Mouse (Mus musculus) heart, adult 2 months (tissue): Measurements from ENCODE around the gene Krtap2-4. TPM values are rescaled to one million over a fixed set of nuclear protein-coding genes. Genes with fewer than 3 reads are reported as not detected.

Source experiments
- DNase-seq, 2 experiments: peaks; one replicate each; pipeline ENCODE4 v3.0.0; 2021
- H3K27ac ChIP-seq: fragments of 200-600 bp; 2 replicates; pipeline ENCODE4 v1.8.1; 2022
- H3K27me3 ChIP-seq: fragments of 200-500 bp; 2 replicates; pipeline ENCODE4 v1.6.1; 2012; ENCODE audit warnings: mild to moderate bottlenecking, low read length, inconsistent platforms, mixed read lengths; ENCODE audit not compliant: control insufficient read depth, insufficient read depth
- H3K36me3 ChIP-seq: fragments of 200-500 bp; 2 replicates; pipeline ENCODE4 v1.6.1; 2012; ENCODE audit warnings: low read length, inconsistent platforms; ENCODE audit not compliant: control insufficient read depth, insufficient read depth
- H3K4me1 ChIP-seq: fragments of 200-500 bp; 2 replicates; pipeline ENCODE4 v1.6.1; 2011; ENCODE audit warnings: low read length; ENCODE audit not compliant: control insufficient read depth, insufficient read depth
- H3K4me3 ChIP-seq: fragments of 200-600 bp; 2 replicates; pipeline ENCODE4 v1.8.1; 2022
- H3K79me2 ChIP-seq: fragments of 200-500 bp; replicated peaks from 2 replicates; pipeline ENCODE4 v1.6.1; 2012; ENCODE audit warnings: mild to moderate bottlenecking, inconsistent platforms, low read length, moderate library complexity, mixed read lengths; ENCODE audit not compliant: control insufficient read depth, insufficient read depth
- H3K9ac ChIP-seq: fragments of 200-500 bp; 2 replicates; pipeline ENCODE4 v1.6.1; 2012; ENCODE audit warnings: low read depth, mild to moderate bottlenecking, control low read depth, inconsistent platforms, low read length, mixed read lengths
- CTCF ChIP-seq: fragments of 200-600 bp; IDR thresholded peaks from 2 replicates; pipeline ENCODE4 v1.8.1; 2022; ENCODE audit warnings: antibody characterized with exemption, mild to moderate bottlenecking, moderate library complexity
- EP300 ChIP-seq: fragments of 200-500 bp; IDR thresholded peaks from 2 replicates; pipeline ENCODE4 v1.6.1; 2011; ENCODE audit warnings: low read depth, low read length, control low read depth; ENCODE audit not compliant: insufficient read depth
- POLR2A ChIP-seq: fragments of 200-500 bp; IDR thresholded peaks from 2 replicates; pipeline ENCODE4 v1.6.1; 2011; ENCODE audit warnings: mild to moderate bottlenecking, low read depth, low read length, control low read depth; ENCODE audit not compliant: insufficient read depth
- WGBS: fragments of 180-500 bp; shearing (Covaris S2); methylation state at CpG from one replicate; pipeline ENCODE4 v1.1.7; 2018; 5-methylcytosine and 5-hydroxymethylcytosine counted together
- intact Hi-C: fragments of 180-260 bp; cut with DNase I; formaldehyde crosslinking; loops from one replicate; pipeline ENCODE4 v1.15.1; 2025
- polyA plus RNA-seq: library from polyadenylated mRNA; depleted of rRNA; stranded (reverse); fragments of >200 nt; gene quantifications from 2 replicates; pipeline ENCODE4 v1.2.3, GENCODE M21; 2012; rRNA removed
- total RNA-seq, 2 experiments: library from RNA; stranded (reverse); gene quantifications; 2 replicates each; pipeline ENCODE4 v1.2.3; 2021

Gene Krtap2-4
- total and polyA plus RNA-seq, 3 experiments, result not detected

GRCm38 (mm10) chr11:99574106-99574505, 40.5 kb downstream of the Krtap2-4 start:
- TF ChIP-seq CTCF (peak; percentile 92), EP300 (no peak)
- peak; percentile 23 to 55 for DNase-seq
- intact Hi-C loops, result loop anchor here (1.0 kb wide), 2 partner anchors 110 to 195 kb away; no protein-coding TSS in a partner anchor
- Histone ChIP-seq H3K4me3 (no peak overlapping the region), H3K79me2 (no peaks in the 10 kb centered on the region), H3K36me3 (no peaks in the 10 kb centered on the region), H3K27ac (no peak overlapping the region), H3K27me3 (no peaks in the 10 kb centered on the region), H3K4me1 (no peaks in the 10 kb centered on the region), H3K9ac (no peak overlapping the region)
- WGBS, result 2% methylated on average over 7 of the region's 7 CpGs

- no peak for TF ChIP-seq EP300
- no peak for TF ChIP-seq CTCF
- no peak for TF ChIP-seq POLR2A
- WGBS, result 63% methylated on average over 4 of the region's 4 CpGs
- Histone ChIP-seq H3K9ac (no peak overlapping the region), H3K27me3 (no peaks in the 10 kb centered on the region), H3K79me2 (no peaks in the 10 kb centered on the region), H3K4me3 (no peak overlapping the region), H3K4me1 (no peaks in the 10 kb centered on the region), H3K27ac (no peak overlapping the region), H3K36me3 (no peaks in the 10 kb centered on the region)
- intact Hi-C loops, result no loop called here
- DNase-seq, result no peak
These were observed 41.5 kb downstream of the Krtap2-4 start for GRCm38 (mm10) chr11:99573164-99573563.

GRCm38 (mm10) chr11:99566530-99566929, 48.1 kb downstream of the Krtap2-4 start, which contains the start of gene Krtap3-1:
Gene Krtap3-1, minus strand, starts transcription at chr11:99566630.
- intact Hi-C loops, result no loop called here
- TF ChIP-seq EP300, result no peak
- no peak for TF ChIP-seq CTCF
- TF ChIP-seq POLR2A, result no peak

More at GRCm38 (mm10) chr11:99566530-99566929, 48.1 kb downstream of the Krtap2-4 start, which contains the start of gene Krtap3-1:
- no peak within 1 kb of the TSS for H3K4me3 ChIP-seq
- H3K36me3 ChIP-seq, result no peaks in the 10 kb centered on the region
- no peaks in the 10 kb centered on the region for H3K4me1 ChIP-seq
- H3K9ac ChIP-seq, result no peak within 1 kb of the TSS
- WGBS, result 90% methylated on average over 7 of the region's 7 CpGs
- no peaks in the 10 kb centered on the region for H3K79me2 ChIP-seq
- no peak for DNase-seq
- H3K27ac ChIP-seq, result no peak within 1 kb of the TSS
- no peaks in the 10 kb centered on the region for H3K27me3 ChIP-seq

Other genes starting within 250 kb of the Krtap2-4 start
Only the 30 nearest of the 38 such genes appear.
- not detected for gene Krt12, start 192.6 kb downstream of the Krtap2-4 start, total RNA-seq
- not detected in 2 replicates for gene Krt12, start 192.6 kb downstream of the Krtap2-4 start, polyA plus RNA-seq
- gene Krt20, start 176.7 kb downstream of the Krtap2-4 start, total RNA-seq, result not detected
- 0.06 TPM in 1 of 2 replicates, not detected in the other for gene Krt20, start 176.7 kb downstream of the Krtap2-4 start, polyA plus RNA-seq
- gene Krt23, start 121.7 kb downstream of the Krtap2-4 start, total RNA-seq, result not detected
- gene Krt23, start 121.7 kb downstream of the Krtap2-4 start, polyA plus RNA-seq, result 0.80 TPM in 1 of 2 replicates, not detected in the other
- gene Krt39, start 93.5 kb downstream of the Krtap2-4 start, total RNA-seq, result not detected
- gene Krt39, start 93.5 kb downstream of the Krtap2-4 start, polyA plus RNA-seq, result not detected in 2 replicates
- not detected for gene Krt40, start 71.7 kb downstream of the Krtap2-4 start, total RNA-seq
- not detected in 2 replicates for gene Krt40, start 71.7 kb downstream of the Krtap2-4 start, polyA plus RNA-seq
- not detected for gene Krtap3-3, start 64.0 kb downstream of the Krtap2-4 start, total RNA-seq
- not detected in 2 replicates for gene Krtap3-3, start 64.0 kb downstream of the Krtap2-4 start, polyA plus RNA-seq
- gene Krtap3-2, start 58.0 kb downstream of the Krtap2-4 start, total RNA-seq, result not detected
- gene Krtap3-2, start 58.0 kb downstream of the Krtap2-4 start, polyA plus RNA-seq, result not detected in 2 replicates
- gene Gm11939, start 55.4 kb downstream of the Krtap2-4 start, total RNA-seq, result not detected
- gene Gm11939, start 55.4 kb downstream of the Krtap2-4 start, polyA plus RNA-seq, result not detected in 2 replicates
- gene Krtap3-1, start 48.2 kb downstream of the Krtap2-4 start, total RNA-seq, result not detected
- not detected in 2 replicates for gene Krtap3-1, start 48.2 kb downstream of the Krtap2-4 start, polyA plus RNA-seq
- gene Krtap1-5, start 33.8 kb downstream of the Krtap2-4 start, total RNA-seq, result not detected
- gene Krtap1-5, start 33.8 kb downstream of the Krtap2-4 start, polyA plus RNA-seq, result not detected in 2 replicates
- not detected for gene Krtap1-4, start 31.2 kb downstream of the Krtap2-4 start, total RNA-seq
- gene Krtap1-4, start 31.2 kb downstream of the Krtap2-4 start, polyA plus RNA-seq, result not detected in 2 replicates
- not detected for gene Krtap1-3, start 23.5 kb downstream of the Krtap2-4 start, total RNA-seq
- not detected in 2 replicates for gene Krtap1-3, start 23.5 kb downstream of the Krtap2-4 start, polyA plus RNA-seq
- gene Krtap9-3, start 16.7 kb downstream of the Krtap2-4 start, total RNA-seq, result not detected
- gene Krtap9-3, start 16.7 kb downstream of the Krtap2-4 start, polyA plus RNA-seq, result not detected in 2 replicates
- not detected for gene Gm11938, start 11.5 kb downstream of the Krtap2-4 start, total RNA-seq
- not detected in 2 replicates for gene Gm11938, start 11.5 kb downstream of the Krtap2-4 start, polyA plus RNA-seq
- gene Gm11937, start 4.7 kb downstream of the Krtap2-4 start, total RNA-seq, result not detected
- gene Gm11937, start 4.7 kb downstream of the Krtap2-4 start, polyA plus RNA-seq, result not detected in 2 replicates
- not detected for gene Gm11562, start 5.6 kb upstream of the Krtap2-4 start, total RNA-seq
- not detected in 2 replicates for gene Gm11562, start 5.6 kb upstream of the Krtap2-4 start, polyA plus RNA-seq
- not detected for gene Krtap4-1, start 13.4 kb upstream of the Krtap2-4 start, total RNA-seq
- not detected in 2 replicates for gene Krtap4-1, start 13.4 kb upstream of the Krtap2-4 start, polyA plus RNA-seq
- gene Krtap4-2, start 20.2 kb upstream of the Krtap2-4 start, total RNA-seq, result not detected
- not detected in 2 replicates for gene Krtap4-2, start 20.2 kb upstream of the Krtap2-4 start, polyA plus RNA-seq
- gene Krtap4-7, start 29.2 kb upstream of the Krtap2-4 start, total RNA-seq, result not detected
- not detected in 2 replicates for gene Krtap4-7, start 29.2 kb upstream of the Krtap2-4 start, polyA plus RNA-seq
- gene Gm11555, start 35.4 kb upstream of the Krtap2-4 start, total RNA-seq, result not detected
- not detected in 2 replicates for gene Gm11555, start 35.4 kb upstream of the Krtap2-4 start, polyA plus RNA-seq
- gene Gm11563, start 44.1 kb upstream of the Krtap2-4 start, total RNA-seq, result not detected
- not detected in 2 replicates for gene Gm11563, start 44.1 kb upstream of the Krtap2-4 start, polyA plus RNA-seq
- gene Krtap4-6, start 51.1 kb upstream of the Krtap2-4 start, total RNA-seq, result not detected
- gene Krtap4-6, start 51.1 kb upstream of the Krtap2-4 start, polyA plus RNA-seq, result not detected in 2 replicates
- not detected for gene Gm14190, start 75.9 kb upstream of the Krtap2-4 start, total RNA-seq
- not detected in 2 replicates for gene Gm14190, start 75.9 kb upstream of the Krtap2-4 start, polyA plus RNA-seq
- gene Gm14180, start 119.4 kb upstream of the Krtap2-4 start, total RNA-seq, result not detected
- not detected in 2 replicates for gene Gm14180, start 119.4 kb upstream of the Krtap2-4 start, polyA plus RNA-seq
- not detected for gene Gm11595, start 158.1 kb upstream of the Krtap2-4 start, total RNA-seq
- gene Gm11595, start 158.1 kb upstream of the Krtap2-4 start, polyA plus RNA-seq, result not detected in 2 replicates
- not detected for gene Krtap4-8, start 165.9 kb upstream of the Krtap2-4 start, total RNA-seq
- gene Krtap4-8, start 165.9 kb upstream of the Krtap2-4 start, polyA plus RNA-seq, result not detected in 2 replicates
- not detected for gene Krtap4-9, start 170.4 kb upstream of the Krtap2-4 start, total RNA-seq
- gene Krtap4-9, start 170.4 kb upstream of the Krtap2-4 start, polyA plus RNA-seq, result not detected in 2 replicates
- not detected for gene Gm11596, start 178.6 kb upstream of the Krtap2-4 start, total RNA-seq
- not detected in 2 replicates for gene Gm11596, start 178.6 kb upstream of the Krtap2-4 start, polyA plus RNA-seq
- not detected for gene Gm11569, start 184.1 kb upstream of the Krtap2-4 start, total RNA-seq
- gene Gm11569, start 184.1 kb upstream of the Krtap2-4 start, polyA plus RNA-seq, result not detected in 2 replicates
- gene Gm11554, start 189.6 kb upstream of the Krtap2-4 start, total RNA-seq, result not detected
- gene Gm11554, start 189.6 kb upstream of the Krtap2-4 start, polyA plus RNA-seq, result not detected in 2 replicates